Mouse (Mus musculus): ENCODE measurements around the gene Irf6. TPM values are rescaled to one million over a fixed set of nuclear protein-coding genes. Genes with fewer than 3 reads are reported as not detected.

Irf6 gene
- total and polyA plus RNA-seq, 3 experiments = 0.15 to 0.19 TPM; not detected in 1

GRCm38 (mm10) chr1:193172991-193173809 lies 20.3 kb downstream of the Irf6 start (continued):
- peak; percentile 92 for TF ChIP-seq NRF1 (IDR thresholded peaks at IDR 0.05; ENCODE audit: insufficient read depth, low read depth, low read length, poor library complexity, severe bottlenecking)
- no peak for TF ChIP-seq CTCF (IDR thresholded peaks at IDR 0.05 in 2 of 3, conservative IDR thresholded peaks at IDR 0.05 in 1 of 3; ENCODE audit: control insufficient read depth in 1 of 3, insufficient read depth in 1 of 3, low read depth in 2 of 3, low read length in 3 of 3, poor library complexity in 1 of 3, severe bottlenecking in 1 of 3)
- no peak for TF ChIP-seq GABPA (IDR thresholded peaks at IDR 0.05; ENCODE audit: low read depth, low read length)
- TF ChIP-seq ZC3H11A (IDR thresholded peaks at IDR 0.05; ENCODE audit: low read depth, low read length) = no peak
- TF ChIP-seq MYC (IDR thresholded peaks at IDR 0.05; ENCODE audit: low read depth, low read length) = peak; percentile 84
- TF ChIP-seq E2F4 (IDR thresholded peaks at IDR 0.05; ENCODE audit: borderline replicate concordance, low read depth, low read length) = no peak
- TF ChIP-seq POLR2A (IDR thresholded peaks at IDR 0.05; ENCODE audit: control insufficient read depth in 1 of 2, insufficient read depth in 1 of 2, low read depth in 1 of 2, low read length in 2 of 2, poor library complexity in 1 of 2) = peak; percentile 81 to 94
- no peak for TF ChIP-seq MEF2A (IDR thresholded peaks at IDR 0.05; ENCODE audit: extremely low read depth, insufficient replicate concordance, low read depth, low read length, poor library complexity, severe bottlenecking)
- no peak for TF ChIP-seq RAD21 (IDR thresholded peaks at IDR 0.05; ENCODE audit: low read depth, low read length)
- peak; percentile 79 for TF ChIP-seq HCFC1 (IDR thresholded peaks at IDR 0.05; ENCODE audit: low read depth, low read length)
- no peak for TF ChIP-seq ZNF384 (IDR thresholded peaks at IDR 0.05; ENCODE audit: low read depth, low read length)
- no peak for TF ChIP-seq UBTF (IDR thresholded peaks at IDR 0.05; ENCODE audit: borderline replicate concordance, insufficient read depth, low read depth, low read length)
- TF ChIP-seq USF2 (IDR thresholded peaks at IDR 0.05; ENCODE audit: borderline replicate concordance in 1 of 2, insufficient read depth in 1 of 2, low read depth in 1 of 2, low read length in 2 of 2) = no peak
- peak; percentile 80; the same call in 1 of the 2 replicates for TF ChIP-seq MXI1 (IDR thresholded peaks at IDR 0.05; ENCODE audit: low read depth, low read length)
- TF ChIP-seq ETS1 (IDR thresholded peaks at IDR 0.05; ENCODE audit: low read depth, low read length) = peak; percentile 62
- no peak for TF ChIP-seq MYB (IDR thresholded peaks at IDR 0.05; ENCODE audit: low read depth, low read length)
- TF ChIP-seq GATA1 (IDR thresholded peaks at IDR 0.05; ENCODE audit: low read depth, low read length) = no peak

- Histone ChIP-seq H3K27ac (ENCODE audit: control insufficient read depth, low read depth, low read length) (peak overlapping the region; percentile 82), H3K9ac (ENCODE audit: control insufficient read depth, low read depth, low read length, poor library complexity, severe bottlenecking) (peak overlapping the region; percentile 84), H3K36me3 (ENCODE audit: control insufficient read depth in 1 of 2, insufficient read depth in 2 of 2, low read length in 2 of 2) (peaks cover 0 to 45% of the 10 kb centered on the region in 2 experiments; a peak in 2 of 4 replicates), H3K79me2 (ENCODE audit: control insufficient read depth, insufficient read depth, low read length, poor library complexity) (peaks cover 14% of the 10 kb centered on the region), H3K4me3 (ENCODE audit: control insufficient read depth in 1 of 2, insufficient read depth in 1 of 2, low read depth in 2 of 2, low read length in 2 of 2) (peak overlapping the region; percentile 66 to 81), H3K4me1 (ENCODE audit: control insufficient read depth in 1 of 2, insufficient read depth in 2 of 2, low read length in 2 of 2) (peaks cover 9 to 41% of the 10 kb centered on the region in 2 experiments), H3K27me3 (ENCODE audit: control insufficient read depth in 1 of 2, insufficient read depth in 2 of 2, low read length in 2 of 2) (no peaks in the 10 kb centered on the region), H3K9me3 (replicated peaks; ENCODE audit: insufficient read depth, low read length) (no peaks in the 10 kb centered on the region)
- no peak for DNase-seq (ENCODE audit: low read depth, low spot score)
- TF ChIP-seq POLR2A (IDR thresholded peaks at IDR 0.05; ENCODE audit: control insufficient read depth in 1 of 2, insufficient read depth in 1 of 2, low read depth in 1 of 2, low read length in 2 of 2, poor library complexity in 1 of 2) (peak in 1 of 2 experiments; percentile 5; a peak in 2 of 4 replicates), EP300 (IDR thresholded peaks at IDR 0.05; ENCODE audit: low read depth in 1 of 2, low read length in 2 of 2) (no peak), POLR2AphosphoS5 (IDR thresholded peaks at IDR 0.05; ENCODE audit: borderline replicate concordance, low read depth, low read length) (no peak), CHD2 (IDR thresholded peaks at IDR 0.05; ENCODE audit: low read length) (no peak), TBP (IDR thresholded peaks at IDR 0.05; ENCODE audit: low read depth, low read length) (peak; percentile 41; the same call in 1 of the 2 replicates)
Observed at GRCm38 (mm10) chr1:193173810-193174129, 20.9 kb downstream of the Irf6 start.
